Mouse (Mus musculus): ENCODE results near the gene Abcb4. TPM values are rescaled to one million over a fixed set of nuclear protein-coding genes. Genes with fewer than 3 reads are reported as not detected.
"Not testable (repeated sequence)": the region's sequence is repeated elsewhere in the genome, so short reads cannot be mapped to it uniquely, and the experiment has no call there.

Abcb4 gene
- polyA plus RNA-seq, 1 experiment from 2014 or later: 3.4 TPM

DNA sequence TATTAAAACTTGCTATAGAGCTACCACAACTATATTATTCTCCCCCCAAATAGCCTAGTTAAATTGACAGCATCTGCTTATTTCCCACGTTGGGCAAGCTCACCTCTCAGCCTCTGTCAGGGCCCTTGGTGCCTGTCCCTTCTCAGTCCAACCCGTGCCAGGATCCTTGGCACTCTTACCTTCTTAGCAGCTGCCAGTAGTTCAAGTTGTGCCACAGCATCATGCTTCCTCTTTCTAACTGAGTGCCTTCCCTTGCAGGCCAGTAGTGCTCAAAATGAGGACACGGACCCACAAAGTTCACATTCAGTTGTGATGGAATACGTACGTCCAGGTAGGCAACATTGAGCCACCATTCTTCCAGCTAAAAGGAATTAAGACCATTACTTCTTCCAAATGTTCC, 94.4 kb downstream of the Abcb4 start:
- ATAC-seq (ENCODE audit: insufficient read depth, low FRiP score, low read depth): no peak

DNA sequence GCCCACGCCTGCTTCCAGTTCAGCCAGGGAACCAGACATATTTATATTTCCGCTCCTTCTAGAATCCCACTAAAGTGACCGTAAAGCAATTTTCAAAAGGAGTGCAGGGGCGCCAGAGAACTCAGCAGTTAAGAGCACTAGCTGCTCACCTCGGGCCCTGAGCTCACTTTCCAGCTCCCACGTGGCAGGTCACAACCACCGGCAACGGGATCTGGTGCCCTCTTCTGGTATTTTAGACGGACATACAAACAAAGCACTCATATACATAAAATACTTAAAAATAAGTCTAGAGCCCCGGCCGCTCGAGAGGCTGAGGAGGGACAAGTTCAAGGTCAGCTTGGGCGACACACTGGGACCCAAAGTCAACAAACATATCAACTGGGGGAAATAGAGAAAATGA, 97.0 kb downstream of the Abcb4 start:
- H3K4me1 ChIP-seq: no peaks in the 10 kb centered on the region
- H3K4me2 ChIP-seq: no peak overlapping the region
- H3K36me3 ChIP-seq: peaks cover 23% of the 10 kb centered on the region; the same call in 1 of the 2 replicates
- ATAC-seq (ENCODE audit: insufficient read depth, low FRiP score, low read depth): no peak
- H3K9ac ChIP-seq: no peak overlapping the region
- no peak overlapping the region for H3K27ac ChIP-seq
- H3K9me3 ChIP-seq: no peaks in the 10 kb centered on the region
- no peak overlapping the region for H3K4me3 ChIP-seq (replicated peaks)
- 86% methylated on average over 13 of the region's 13 CpGs for WGBS
- no peaks in the 10 kb centered on the region for H3K27me3 ChIP-seq (replicated peaks)

More for the DNA sequence above, 94.4 kb downstream of the Abcb4 start:
- no peak overlapping the region for H3K4me2 ChIP-seq
- no peak overlapping the region for H3K9ac ChIP-seq
- H3K9me3 ChIP-seq: no peaks in the 10 kb centered on the region
- WGBS: 93% methylated on average over 5 of the region's 5 CpGs
- no peaks in the 10 kb centered on the region for H3K4me1 ChIP-seq
- no peak overlapping the region for H3K27ac ChIP-seq
- H3K36me3 ChIP-seq: peaks cover 31% of the 10 kb centered on the region
- no peak overlapping the region for H3K4me3 ChIP-seq (replicated peaks)
- no peaks in the 10 kb centered on the region for H3K27me3 ChIP-seq (replicated peaks)

GRCm38 (mm10) chr5:8991626-8992025, 98.1 kb downstream of the Abcb4 start:
- no peak for ATAC-seq (ENCODE audit: insufficient read depth, low FRiP score, low read depth)
- Histone ChIP-seq H3K9me3 (no peaks in the 10 kb centered on the region), H3K27ac (no peak overlapping the region), H3K9ac (no peak overlapping the region), H3K4me2 (no peak overlapping the region), H3K36me3 (peaks cover 18% of the 10 kb centered on the region; the same call in 1 of the 2 replicates), H3K4me3 (replicated peaks) (no peak overlapping the region), H3K27me3 (replicated peaks) (no peaks in the 10 kb centered on the region), H3K4me1 (no peaks in the 10 kb centered on the region)
- WGBS: 91% methylated on average over 16 of the region's 16 CpGs

DNA sequence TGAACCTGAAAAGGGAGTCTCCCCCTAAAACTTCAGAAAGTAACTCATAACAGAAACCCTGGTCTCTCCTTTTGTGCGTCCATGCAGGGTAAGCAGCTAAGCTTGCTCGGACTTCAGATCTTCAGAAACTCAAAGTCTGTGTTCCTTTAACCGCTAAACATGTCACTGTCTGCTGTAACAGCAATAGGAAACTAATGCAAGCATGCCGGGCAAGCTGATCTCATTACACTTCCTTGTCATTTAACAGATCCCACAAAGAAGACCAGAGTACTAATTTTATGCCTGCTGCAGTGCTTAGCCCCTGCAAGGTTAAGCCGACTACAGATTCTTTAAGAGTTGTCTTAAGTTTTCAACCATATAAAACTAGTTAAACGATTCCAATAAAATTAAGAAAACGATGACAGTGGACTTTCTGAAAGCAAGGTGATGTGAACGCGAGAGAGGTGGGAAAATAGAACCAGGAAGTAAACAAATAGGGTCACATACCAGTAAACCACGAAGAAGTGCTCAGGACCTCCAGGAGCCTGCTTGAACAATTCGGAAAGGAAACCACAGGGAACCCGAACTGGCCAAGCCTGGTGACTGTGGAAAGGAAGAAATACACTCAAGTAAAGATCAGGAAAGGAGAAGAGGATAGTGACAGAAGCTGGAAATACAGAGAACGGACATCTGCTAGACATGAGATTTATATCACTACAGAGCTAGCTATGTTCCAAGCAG, 102.6 kb downstream of the Abcb4 start:
- no peaks in the 10 kb centered on the region for H3K9me3 ChIP-seq
- WGBS: 12% methylated on average over 13 of the region's 13 CpGs
- ATAC-seq (ENCODE audit: insufficient read depth, low FRiP score, low read depth): no peak
- peak overlapping the region; percentile 39; the same call in 1 of the 2 replicates for H3K9ac ChIP-seq
- 0 out of 2 replicates have a peak, but pooled peaks cover 6% of the 10 kb centered on the region for H3K36me3 ChIP-seq
- H3K4me1 ChIP-seq: 0 out of 2 replicates have a peak, but pooled peaks cover 2% of the 10 kb centered on the region
- peak overlapping the region; percentile 70 for H3K4me3 ChIP-seq (replicated peaks)
- no peaks in the 10 kb centered on the region for H3K27me3 ChIP-seq (replicated peaks)
- peak overlapping the region; percentile 92 for H3K27ac ChIP-seq
- peak overlapping the region; percentile 75 for H3K4me2 ChIP-seq

DNA sequence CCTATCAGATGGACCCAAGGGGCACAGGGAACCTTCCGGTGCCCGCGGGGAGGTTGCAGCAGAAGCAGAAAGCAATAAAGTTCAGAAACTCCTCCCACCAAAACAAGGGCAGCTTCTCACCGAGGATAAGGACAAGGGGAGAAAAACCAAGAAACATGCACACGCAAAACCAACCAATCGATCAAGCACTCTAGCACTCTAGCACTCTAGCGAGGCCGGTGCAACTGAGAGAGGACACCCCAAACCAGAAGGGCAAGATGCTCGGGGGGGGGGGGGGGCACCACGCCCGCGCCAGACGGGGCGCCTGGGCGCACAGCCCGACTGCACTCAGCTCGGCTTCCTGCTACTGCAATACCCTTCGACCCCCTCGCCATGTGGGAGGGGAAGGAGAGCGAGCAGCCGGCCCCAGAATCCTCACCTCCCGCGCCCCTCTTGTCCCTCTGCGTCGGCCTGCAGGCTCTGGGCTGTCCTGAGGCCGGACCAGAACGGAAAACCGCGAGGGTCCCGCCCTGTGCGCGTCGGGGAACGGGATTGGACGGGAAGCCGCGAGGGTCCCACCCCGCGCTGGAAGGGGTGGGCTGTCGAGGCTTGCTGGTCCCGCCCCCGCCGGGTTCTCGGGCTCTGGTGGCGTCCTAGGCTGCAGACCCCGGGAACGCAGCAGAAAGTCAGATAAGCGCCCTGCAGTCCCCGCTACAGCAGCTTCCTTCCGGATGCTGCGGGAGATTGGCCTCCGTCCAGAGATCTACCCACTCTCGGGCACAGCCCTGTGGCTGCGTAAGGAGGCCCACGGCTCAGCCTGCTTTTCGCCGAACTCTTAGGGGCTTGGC, 103.4 kb downstream of the Abcb4 start, which contains the start of gene Crot:
TSS of gene Crot (minus strand) at position 639 of the 827 bp plus-strand sequence.
- 0 out of 2 replicates have a peak, but pooled peaks cover 2% of the 10 kb centered on the region for H3K4me1 ChIP-seq
- H3K9me3 ChIP-seq: no peaks in the 10 kb centered on the region
- H3K4me2 ChIP-seq: peak within 1 kb of the TSS; percentile 75
- no peaks in the 10 kb centered on the region for H3K27me3 ChIP-seq (replicated peaks)
- H3K4me3 ChIP-seq (replicated peaks): peak within 1 kb of the TSS; percentile 70
- H3K36me3 ChIP-seq: no peaks in the 10 kb centered on the region
- H3K27ac ChIP-seq: peak within 1 kb of the TSS; percentile 92
- WGBS: 0% methylated on average over 57 of the region's 57 CpGs
- peak; percentile 99 for ATAC-seq (ENCODE audit: insufficient read depth, low FRiP score, low read depth)
- H3K9ac ChIP-seq: peak within 1 kb of the TSS; percentile 65

DNA sequence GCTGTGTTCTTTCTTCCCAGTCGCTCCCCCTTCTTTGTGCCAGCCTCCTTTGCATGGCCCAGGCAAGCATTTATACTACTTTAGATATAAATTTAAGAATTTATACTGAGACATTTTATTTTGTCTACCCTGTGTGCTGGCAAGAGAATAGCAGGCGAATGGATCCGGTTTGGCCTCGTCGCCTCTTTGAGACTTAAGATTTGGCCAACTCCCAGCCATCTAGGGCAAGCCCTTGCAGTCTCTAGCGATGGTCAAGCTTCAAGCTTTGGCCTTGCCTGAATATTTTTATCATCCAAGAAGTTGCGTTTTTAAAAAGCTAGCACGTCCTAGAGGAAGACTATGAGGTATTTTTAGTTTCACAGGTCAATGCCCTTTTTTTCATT, 104.0 kb downstream of the Abcb4 start:
- peak overlapping the region; percentile 65 for H3K9ac ChIP-seq
- no peaks in the 10 kb centered on the region for H3K27me3 ChIP-seq (replicated peaks)
- ATAC-seq (ENCODE audit: insufficient read depth, low FRiP score, low read depth): peak; percentile 17; the same call in 1 of the 2 replicates
- 5% methylated on average over 8 of the region's 8 CpGs for WGBS
- H3K4me3 ChIP-seq (replicated peaks): peak overlapping the region; percentile 70
- peak overlapping the region; percentile 92 for H3K27ac ChIP-seq
- no peaks in the 10 kb centered on the region for H3K9me3 ChIP-seq
- H3K36me3 ChIP-seq: no peaks in the 10 kb centered on the region
- H3K4me2 ChIP-seq: peak overlapping the region; percentile 75
- 0 out of 2 replicates have a peak, but pooled peaks cover 2% of the 10 kb centered on the region for H3K4me1 ChIP-seq

GRCm38 (mm10) chr5:8999108-8999507, 105.6 kb downstream of the Abcb4 start:
- WGBS: 49% methylated on average over 4 of the region's 4 CpGs
- H3K36me3 ChIP-seq: no peaks in the 10 kb centered on the region
- H3K27ac ChIP-seq: no peak overlapping the region
- H3K4me3 ChIP-seq (replicated peaks): no peak overlapping the region
- no peak overlapping the region for H3K4me2 ChIP-seq
- no peaks in the 10 kb centered on the region for H3K27me3 ChIP-seq (replicated peaks)
- no peak overlapping the region for H3K9ac ChIP-seq
- H3K9me3 ChIP-seq: no peaks in the 10 kb centered on the region
- no peak for ATAC-seq (ENCODE audit: insufficient read depth, low FRiP score, low read depth)
- 0 out of 2 replicates have a peak, but pooled peaks cover 2% of the 10 kb centered on the region for H3K4me1 ChIP-seq

GRCm38 (mm10) chr5:9000006-9000405, 106.5 kb downstream of the Abcb4 start:
- H3K9ac ChIP-seq; H3K4me1 ChIP-seq; H3K4me2 ChIP-seq; H3K27me3 ChIP-seq (replicated peaks); H3K27ac ChIP-seq; ATAC-seq (ENCODE audit: insufficient read depth, low FRiP score, low read depth); H3K36me3 ChIP-seq; H3K4me3 ChIP-seq (replicated peaks); H3K9me3 ChIP-seq: not testable (repeated sequence)
- 41% methylated on average over 7 of the region's 7 CpGs for WGBS

- not testable (repeated sequence) for H3K9ac ChIP-seq; H3K4me1 ChIP-seq; H3K36me3 ChIP-seq; H3K4me3 ChIP-seq (replicated peaks); H3K27me3 ChIP-seq (replicated peaks); H3K4me2 ChIP-seq; ATAC-seq (ENCODE audit: insufficient read depth, low FRiP score, low read depth); H3K9me3 ChIP-seq; H3K27ac ChIP-seq
- WGBS: 51% methylated on average over 3 of the region's 3 CpGs
These were observed 113.1 kb downstream of the Abcb4 start for GRCm38 (mm10) chr5:9006585-9006984.

Other genes starting within 250 kb of the Abcb4 start
- 1.9 and 2.0 TPM in 2 replicates for gene Abcb1a, start 233.6 kb upstream of the Abcb4 start, polyA plus RNA-seq (2015; fragmentation: Nextera tagmentation; extraction: Ambion mirVana)
- gene Abcb1b, start 95.6 kb upstream of the Abcb4 start, polyA plus RNA-seq (2015; fragmentation: Nextera tagmentation; extraction: Ambion mirVana): 2.5 and 2.9 TPM in 2 replicates
- gene Crot, start 103.6 kb downstream of the Abcb4 start, polyA plus RNA-seq (2015; fragmentation: Nextera tagmentation; extraction: Ambion mirVana): 52.0 and 54.1 TPM in 2 replicates
- 18.8 and 20.1 TPM in 2 replicates for gene Tmem243, start 207.0 kb downstream of the Abcb4 start, polyA plus RNA-seq (2015; fragmentation: Nextera tagmentation; extraction: Ambion mirVana)